Mouse (Mus musculus) cortical plate, adult 2 months (tissue): ENCODE data around the gene Traf3ip3. TPM values are rescaled to one million over a fixed set of nuclear protein-coding genes. Genes with fewer than 3 reads are reported as not detected.

Experiments used
- H3K27ac ChIP-seq: fragments of 200-500 bp; 2 replicates; pipeline ENCODE4 v1.5.1; 2012; ENCODE audit warnings: low read length, control low read depth, inconsistent platforms; ENCODE audit not compliant: insufficient read depth
- H3K4me1 ChIP-seq: fragments of 200-500 bp; 2 replicates; pipeline ENCODE4 v1.6.1; 2011; ENCODE audit warnings: low read length; ENCODE audit not compliant: control insufficient read depth, insufficient read depth
- H3K4me3 ChIP-seq: fragments of 200-500 bp; 2 replicates; pipeline ENCODE4 v1.5.1; 2011; ENCODE audit warnings: mild to moderate bottlenecking, low read length, control low read depth; ENCODE audit not compliant: insufficient read depth
- CTCF ChIP-seq: fragments of 200-500 bp; IDR thresholded peaks from 2 replicates; pipeline ENCODE4 v1.5.1; 2011; ENCODE audit warnings: mild to moderate bottlenecking, control low read depth, low read length; ENCODE audit not compliant: insufficient read depth; ENCODE audit errors: extremely low read depth
- POLR2A ChIP-seq: fragments of 200-500 bp; IDR thresholded peaks from 2 replicates; pipeline ENCODE4 v1.6.1; 2011; ENCODE audit warnings: mild to moderate bottlenecking, low read length, control low read depth; ENCODE audit not compliant: insufficient read depth; ENCODE audit errors: extremely low read depth
- polyA plus RNA-seq: library from polyadenylated mRNA; depleted of rRNA; stranded (reverse); fragments of >200 nt; gene quantifications from 2 replicates; pipeline ENCODE4 v1.2.3, GENCODE M21; 2012

Traf3ip3 gene
- polyA plus RNA-seq, 1 experiment = 2.4 TPM

DNA sequence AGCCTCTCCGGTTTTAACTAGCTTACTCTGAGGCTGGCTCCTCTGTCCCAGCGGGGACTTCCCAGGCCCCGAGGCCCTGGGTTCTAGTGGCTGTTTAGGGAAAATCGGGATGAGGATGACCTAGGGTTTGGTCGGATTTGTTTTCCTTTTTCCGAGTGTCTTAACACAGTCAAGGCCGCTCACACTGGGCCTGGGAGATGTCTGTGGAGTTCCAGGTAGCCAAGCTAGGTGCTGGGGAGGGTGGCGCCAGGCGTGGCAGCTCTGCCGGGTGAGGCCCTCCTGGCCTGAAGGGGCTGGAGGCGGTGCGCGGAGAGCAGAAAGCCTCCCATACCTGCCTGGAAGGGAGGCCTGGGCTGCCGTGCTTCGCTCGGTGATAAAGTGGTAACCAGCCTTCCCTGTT, 47.9 kb downstream of the Traf3ip3 start:
- no peak for TF ChIP-seq POLR2A
- TF ChIP-seq CTCF = no peak
- no peaks in the 10 kb centered on the region; the same call in 1 of the 2 replicates for H3K4me1 ChIP-seq
- no peak overlapping the region for H3K27ac ChIP-seq
- no peak overlapping the region for H3K4me3 ChIP-seq

DNA sequence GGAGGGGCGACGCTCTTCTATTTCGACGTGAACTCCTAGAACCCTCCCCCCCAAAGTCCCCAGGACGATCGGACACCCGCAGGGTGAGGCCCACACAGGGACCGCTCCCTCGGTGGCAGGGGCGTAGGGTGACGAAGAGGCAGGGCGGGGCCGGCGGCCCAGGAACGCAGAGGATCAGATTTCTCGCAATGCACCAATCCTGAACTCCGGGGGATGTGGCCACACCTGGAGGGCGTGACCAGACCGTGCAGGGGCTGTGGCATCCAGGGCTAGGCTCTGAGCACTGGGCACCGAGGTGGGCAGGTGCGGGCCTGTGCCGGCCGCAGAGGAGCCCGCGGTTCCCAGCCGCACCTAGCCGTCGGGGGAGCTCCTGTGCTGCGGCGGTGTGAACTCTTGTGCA, 48.6 kb downstream of the Traf3ip3 start, which contains the start of gene Irf6:
TSS of gene Irf6 (plus strand) at position 240 of the 400 bp plus-strand sequence.
- no peak within 1 kb of the TSS for H3K4me3 ChIP-seq
- TF ChIP-seq POLR2A (no peak), CTCF (no peak)
- H3K27ac ChIP-seq = no peak within 1 kb of the TSS
- no peaks in the 10 kb centered on the region; the same call in 1 of the 2 replicates for H3K4me1 ChIP-seq

DNA sequence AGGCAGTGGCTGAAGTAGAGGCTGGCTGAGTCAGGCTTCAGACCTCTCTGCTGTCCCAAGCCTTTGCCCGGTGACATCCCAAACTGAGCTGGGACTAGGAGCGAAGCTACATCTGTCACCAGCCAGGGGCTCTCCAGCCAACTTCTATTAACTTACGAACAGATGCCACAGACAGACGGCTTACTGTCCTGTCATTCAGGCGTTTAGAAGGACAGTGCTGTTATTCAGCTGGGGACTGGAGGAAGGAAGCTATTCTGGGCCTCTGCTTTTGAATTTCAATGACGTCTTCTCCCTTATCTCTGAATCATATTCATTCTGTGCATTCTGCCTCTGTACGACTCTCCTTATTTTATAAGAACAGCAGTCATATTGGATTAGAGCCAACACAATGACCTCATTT, 50.4 kb downstream of the Traf3ip3 start:
- TF ChIP-seq POLR2A (no peak), CTCF (no peak)
- Histone ChIP-seq H3K27ac (no peak overlapping the region), H3K4me1 (no peaks in the 10 kb centered on the region), H3K4me3 (no peak overlapping the region)

DNA sequence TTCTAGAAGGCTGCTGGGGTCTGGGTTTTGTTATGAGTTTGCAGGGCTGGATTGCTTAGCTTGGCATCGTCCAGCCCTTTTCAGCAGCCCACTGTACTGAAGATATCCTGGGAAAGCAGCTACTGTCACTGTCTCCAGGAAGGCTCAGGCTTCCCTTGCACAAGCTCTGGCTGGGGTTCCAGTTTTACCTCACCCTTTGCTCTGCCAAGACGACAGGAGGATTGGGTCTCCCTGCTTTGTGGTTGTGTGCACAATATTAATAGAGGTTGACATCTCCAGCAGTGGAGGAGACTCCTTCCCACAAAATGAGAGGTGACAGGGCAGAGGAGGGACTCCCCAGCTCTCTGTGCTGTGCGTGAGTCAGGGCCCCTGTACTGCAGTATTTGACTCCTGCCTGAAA, 52.3 kb downstream of the Traf3ip3 start:
- Histone ChIP-seq H3K4me1 (no peaks in the 10 kb centered on the region), H3K27ac (no peak overlapping the region), H3K4me3 (no peak overlapping the region)
- TF ChIP-seq POLR2A = no peak
- no peak for TF ChIP-seq CTCF

DNA sequence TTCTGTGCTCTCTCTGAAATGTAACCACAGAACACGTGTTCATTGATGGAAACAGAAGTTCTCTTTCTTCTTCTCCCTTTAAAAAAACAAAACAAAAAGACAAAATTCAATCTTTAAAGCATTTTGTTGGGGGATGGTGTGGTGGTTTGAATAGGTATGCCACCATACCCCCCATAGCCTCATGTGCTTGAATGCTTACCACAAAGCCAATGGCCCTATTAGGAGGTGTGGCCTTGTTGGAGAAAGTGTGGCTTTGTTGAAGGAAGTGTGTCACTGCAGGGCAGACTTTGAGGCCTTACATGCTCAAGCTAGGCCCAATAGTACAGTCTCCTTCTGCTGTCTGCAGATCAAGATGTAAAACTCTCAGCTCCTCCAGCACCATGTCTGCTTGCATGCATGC, 55.1 kb downstream of the Traf3ip3 start:
- no peak overlapping the region for H3K27ac ChIP-seq
- TF ChIP-seq CTCF (no peak), POLR2A (no peak)
- no peak overlapping the region for H3K4me3 ChIP-seq
- no peaks in the 10 kb centered on the region for H3K4me1 ChIP-seq

DNA sequence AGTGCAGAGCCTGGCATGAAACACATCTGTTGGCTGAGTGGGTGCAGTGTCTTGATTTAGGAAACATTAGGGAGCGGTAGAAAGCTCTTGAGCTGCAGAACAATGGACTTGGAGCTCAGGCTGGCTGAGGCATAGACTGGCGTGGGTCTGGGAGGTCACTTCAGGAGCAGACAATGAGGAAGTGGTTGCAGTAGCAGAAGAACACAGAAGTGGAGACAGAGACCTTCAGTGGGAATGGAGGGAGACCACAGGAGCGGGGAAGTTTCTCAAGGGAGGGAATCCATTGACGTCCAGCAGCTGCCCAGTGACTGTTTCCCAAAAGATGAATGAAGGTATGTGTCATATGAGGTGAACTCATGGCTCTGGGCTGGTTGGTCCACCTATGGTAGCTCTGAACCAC, 56.4 kb downstream of the Traf3ip3 start:
- Histone ChIP-seq H3K4me3 (no peak overlapping the region), H3K4me1 (no peaks in the 10 kb centered on the region), H3K27ac (no peak overlapping the region)
- no peak for TF ChIP-seq CTCF
- no peak for TF ChIP-seq POLR2A

- no peak overlapping the region for H3K27ac ChIP-seq
- no peaks in the 10 kb centered on the region for H3K4me1 ChIP-seq
- no peak overlapping the region for H3K4me3 ChIP-seq
- TF ChIP-seq CTCF = no peak
- no peak for TF ChIP-seq POLR2A
These were observed 57.0 kb downstream of the Traf3ip3 start for GRCm38 (mm10) chr1:193144516-193144915.

DNA sequence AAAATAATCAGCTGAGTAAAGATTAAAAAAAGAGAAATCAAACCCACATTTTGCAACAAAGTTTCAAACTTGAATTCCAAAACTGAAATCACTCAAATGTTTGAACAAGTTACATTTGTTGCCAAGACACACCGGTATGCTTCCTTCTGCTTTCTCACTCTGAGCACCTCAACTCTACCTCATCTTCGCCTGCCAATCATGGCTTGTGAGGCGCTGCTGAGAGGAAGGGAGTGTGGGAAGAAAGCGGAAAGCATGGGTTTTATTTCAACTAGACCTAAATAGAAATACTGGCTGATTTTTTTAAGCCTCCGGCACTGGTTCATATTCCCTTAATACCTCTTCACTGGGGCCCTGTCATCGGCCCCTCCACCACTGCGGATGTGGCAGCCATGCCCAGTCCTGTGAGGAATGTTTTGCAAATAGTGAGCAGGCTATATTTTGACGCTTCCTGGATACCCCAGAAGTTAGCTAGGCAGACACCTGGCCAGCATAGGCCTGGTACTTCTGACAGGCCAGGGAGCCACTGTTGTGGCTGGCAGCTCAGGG, 58.9 kb downstream of the Traf3ip3 start:
- TF ChIP-seq CTCF = no peak
- no peak for TF ChIP-seq POLR2A
- H3K27ac ChIP-seq = no peak overlapping the region
- H3K4me1 ChIP-seq = no peaks in the 10 kb centered on the region
- H3K4me3 ChIP-seq = no peak overlapping the region

DNA sequence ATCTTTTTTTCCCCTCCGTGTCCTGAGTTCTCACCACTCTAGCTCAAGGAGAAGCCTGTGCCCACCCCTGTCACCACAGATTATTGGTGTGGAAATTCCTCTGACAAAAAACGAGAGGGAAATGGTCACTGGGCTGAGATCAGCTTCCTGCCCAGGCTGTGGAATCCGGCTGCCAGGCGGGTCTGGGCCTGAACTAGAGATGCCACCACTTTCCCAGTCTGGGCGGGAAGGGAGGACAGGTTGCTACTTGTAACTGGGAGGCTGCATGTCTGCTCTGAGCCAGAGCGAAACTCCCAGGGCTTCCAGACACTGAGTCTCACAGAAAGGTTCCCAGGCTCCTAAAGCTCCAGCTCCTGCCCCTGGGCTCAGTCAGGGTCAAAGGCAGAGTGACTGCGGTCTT, 60.4 kb downstream of the Traf3ip3 start:
- TF ChIP-seq POLR2A = no peak
- no peak for TF ChIP-seq CTCF

GRCm38 (mm10) chr1:193138669-193139068, 62.8 kb downstream of the Traf3ip3 start:
- no peak overlapping the region for H3K4me3 ChIP-seq
- H3K4me1 ChIP-seq = no peaks in the 10 kb centered on the region
- TF ChIP-seq CTCF = no peak
- no peak for TF ChIP-seq POLR2A
- no peak overlapping the region for H3K27ac ChIP-seq

More for the DNA sequence above, 60.4 kb downstream of the Traf3ip3 start:
- Histone ChIP-seq H3K27ac (no peak overlapping the region), H3K4me1 (no peaks in the 10 kb centered on the region), H3K4me3 (no peak overlapping the region)
